Mouse (Mus musculus) brain, adult 10 weeks (tissue): Measurements from ENCODE around the gene Alkbh2. TPM values are rescaled to one million over a fixed set of nuclear protein-coding genes. Genes with fewer than 3 reads are reported as not detected.

Experiments used
- polyA plus RNA-seq: library from polyadenylated mRNA; stranded (reverse); fragments of 350-450 nt; fragmentation: Illumina TruSeq; extraction: RNeasy Lipid Tissue Mini Kit (QIAGEN cat#74804); gene quantifications from one replicate; pipeline ENCODE4 v1.2.3, GENCODE M21; 2015; ENCODE audit warnings: low read depth, low replicate concordance

The Alkbh2 gene
- 7.9 TPM for polyA plus RNA-seq

DNA sequence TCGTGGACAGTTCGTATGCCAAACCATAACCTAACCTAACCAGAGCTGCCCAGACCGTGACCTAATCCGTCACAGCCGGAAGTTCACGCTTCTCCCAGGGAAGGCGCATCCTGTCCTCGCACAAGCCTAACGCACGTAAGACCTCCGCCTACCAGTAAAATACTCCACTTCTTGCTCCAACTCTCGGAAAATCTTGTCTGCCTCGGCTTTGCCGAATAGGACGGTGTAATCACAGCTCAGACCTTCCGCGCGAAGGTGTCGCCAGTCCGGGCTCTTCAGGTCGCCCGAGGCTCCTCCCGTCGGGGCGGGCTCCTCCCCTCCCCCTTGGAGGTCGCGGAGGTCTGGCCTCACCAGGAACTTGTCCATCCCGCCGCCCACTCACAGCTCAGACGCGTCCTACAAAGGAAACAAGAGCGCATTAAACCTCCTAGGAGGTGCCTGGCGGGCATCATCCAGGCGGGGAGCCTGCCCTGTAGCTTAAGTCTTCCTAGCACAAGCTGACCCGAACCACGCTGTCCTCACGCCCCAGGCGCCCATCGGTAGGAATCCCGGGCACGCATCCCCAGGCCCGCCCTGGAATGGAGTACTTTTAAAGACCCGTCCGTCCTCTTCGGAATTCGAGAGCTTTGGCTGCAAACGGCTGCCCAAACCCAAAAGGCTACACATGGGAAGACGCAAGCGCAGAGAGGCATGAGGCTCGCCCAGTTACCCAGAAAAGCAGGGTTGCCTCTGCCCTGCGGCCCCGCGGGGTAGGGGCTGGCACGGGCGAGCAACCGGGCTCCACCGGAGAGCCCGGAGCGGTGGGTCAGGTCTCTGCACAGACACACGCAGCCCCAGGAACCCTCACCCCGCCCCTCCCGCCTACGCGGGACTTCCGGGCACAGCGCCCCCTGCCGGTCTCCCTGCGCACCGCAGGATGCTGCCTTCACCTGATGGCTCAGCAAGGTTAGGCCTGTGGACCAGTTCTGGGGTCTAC lies at the start of gene Alkbh2:
Gene Alkbh2 (minus strand): TSS at position 845 of the 976 bp plus-strand sequence.

DNA sequence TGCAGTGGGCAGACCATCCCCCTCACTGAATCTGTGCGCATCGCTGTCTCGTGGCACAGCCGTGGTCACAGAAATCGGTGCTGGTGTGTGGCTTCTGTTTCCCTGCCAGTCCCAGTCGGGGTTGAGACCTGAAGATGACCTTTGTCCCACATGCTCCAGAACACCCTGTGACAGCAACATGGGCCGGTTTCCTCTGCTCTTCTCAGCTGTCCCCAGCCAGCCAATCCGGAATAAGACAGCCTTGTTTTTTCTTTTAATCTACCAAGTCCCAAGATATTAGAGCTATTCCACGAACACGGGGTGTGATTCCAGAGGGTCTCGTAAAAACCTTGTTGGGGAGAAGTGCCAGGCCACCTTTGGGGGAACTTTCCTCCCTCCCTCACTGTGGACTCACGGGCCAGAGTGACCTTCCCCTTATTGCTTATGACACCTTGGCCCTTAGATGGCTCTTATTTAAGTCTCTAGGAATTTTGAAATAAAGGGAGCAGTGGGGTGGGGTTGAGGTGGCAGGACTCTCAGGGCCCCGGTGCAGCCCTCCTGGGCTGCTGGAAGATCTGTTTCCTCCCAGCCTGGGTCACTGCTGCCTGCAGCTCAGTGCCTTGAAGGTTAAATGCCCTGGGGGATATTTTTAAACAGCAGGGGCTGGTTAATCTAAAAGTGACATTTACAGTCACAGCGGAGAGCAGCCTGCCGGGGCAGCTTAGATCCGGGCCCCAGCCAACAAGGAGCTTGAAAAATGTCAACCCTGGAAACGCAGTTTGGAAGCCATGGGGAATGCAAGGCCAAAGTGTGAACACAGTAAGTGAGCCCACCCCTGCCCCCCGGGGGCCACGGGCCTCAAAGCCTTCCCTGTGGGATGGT lies 18.2 kb upstream of the Alkbh2 start, which contains the start of gene Acacb:
Gene Acacb (plus strand): TSS at position 508 of the 861 bp plus-strand sequence.

DNA sequence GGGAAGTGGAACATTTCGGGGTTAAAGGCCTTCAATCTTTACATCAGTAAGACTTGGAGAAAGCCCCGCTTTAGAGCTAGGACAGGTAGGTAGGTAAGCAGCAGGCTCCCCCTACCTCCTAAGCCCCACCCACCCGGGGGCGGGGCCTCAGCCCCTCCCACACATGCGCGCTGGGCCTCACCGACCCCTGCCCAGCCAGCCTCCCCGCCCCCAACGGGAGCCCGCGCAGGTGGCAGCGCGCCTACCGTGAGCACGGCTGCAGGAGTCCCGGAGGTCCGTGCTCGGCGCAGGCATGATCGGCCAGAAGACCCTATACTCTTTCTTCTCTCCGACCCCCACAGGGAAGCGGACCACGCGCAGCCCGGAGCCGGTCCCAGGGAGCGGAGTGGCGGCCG lies 2.2 kb upstream of the Alkbh2 start, which contains the start of gene Ung:
Gene Ung (plus strand): TSS at position 176 of the 395 bp plus-strand sequence.

DNA sequence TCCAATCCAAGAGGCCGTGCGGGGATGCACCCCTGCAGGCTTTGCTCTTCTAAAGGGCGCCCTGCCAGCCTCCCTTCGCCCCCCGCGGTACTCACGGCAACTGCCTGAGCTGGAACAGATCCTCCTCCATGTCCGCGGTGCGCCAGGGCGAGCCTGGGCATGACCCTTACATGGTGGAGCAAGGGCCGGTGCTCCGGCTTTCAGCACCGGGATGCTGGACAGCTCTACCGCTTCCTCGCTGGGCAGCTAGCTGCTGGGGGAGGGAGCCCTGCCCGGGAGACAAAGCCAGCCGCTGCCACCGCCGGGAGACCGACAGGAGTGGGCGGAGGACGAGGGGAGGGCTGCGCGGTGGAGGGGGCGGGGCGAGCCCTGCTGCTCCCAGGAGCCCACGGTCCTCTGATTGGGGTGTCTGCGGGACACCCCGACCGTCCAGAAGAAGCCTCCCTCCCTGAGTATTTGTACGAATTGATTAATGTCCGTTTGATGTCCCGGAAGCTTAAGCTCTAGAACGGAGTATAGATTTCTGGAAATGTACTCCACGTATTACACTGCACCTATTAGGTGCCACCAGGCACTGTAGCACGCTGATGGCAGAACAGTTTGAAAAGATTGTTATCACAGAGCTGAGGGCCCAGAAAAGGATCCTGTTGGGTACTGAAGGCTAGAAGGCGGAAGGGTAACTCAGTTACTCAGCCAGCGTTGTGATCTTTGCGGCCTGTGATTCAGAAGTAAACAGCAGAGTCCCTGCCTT lies 36.8 kb downstream of the Alkbh2 start, which contains the start of gene Svop:
Gene Svop (minus strand): TSS at position 514 of the 751 bp plus-strand sequence.

Other genes with a start within 250 kb of the Alkbh2 start
- 62.4 TPM for gene Coro1c, start 219.5 kb downstream of the Alkbh2 start, polyA plus RNA-seq
- gene Ssh1, start 134.3 kb downstream of the Alkbh2 start, polyA plus RNA-seq: 8.1 TPM
- 1.1 TPM for gene Dao, start 124.5 kb downstream of the Alkbh2 start, polyA plus RNA-seq
- gene Usp30, start 62.8 kb downstream of the Alkbh2 start, polyA plus RNA-seq: 28.1 TPM
- gene Svop, start 36.6 kb downstream of the Alkbh2 start, polyA plus RNA-seq: 114 TPM
- 3.0 TPM for gene Ung, start 2.2 kb upstream of the Alkbh2 start, polyA plus RNA-seq
- gene Acacb, start 18.3 kb upstream of the Alkbh2 start, polyA plus RNA-seq: 2.1 TPM
- gene Foxn4, start 145.6 kb upstream of the Alkbh2 start, polyA plus RNA-seq: not detected
- 3.1 TPM for gene Myo1h, start 160.9 kb upstream of the Alkbh2 start, polyA plus RNA-seq